Mouse (Mus musculus) lung, postnatal 0 days (tissue): ENCODE measurements around the gene Mon1a. TPM values are rescaled to one million over a fixed set of nuclear protein-coding genes. Genes with fewer than 3 reads are reported as not detected.

Source experiments
- ATAC-seq: fragments of 200-750 bp; cut with Nextera tagmentation; 2 replicates; pipeline ENCODE4 v1.8.0; 2017; ENCODE audit warnings: moderate library complexity
- DNase-seq: peaks from one replicate; pipeline ENCODE4 v3.0.0-alpha.2; 2016; ENCODE audit warnings: low spot score
- H3K27ac ChIP-seq: fragments of 300-500 bp; sonication (generic); 2 replicates; pipeline ENCODE4 v1.5.1; 2014; ENCODE audit warnings: antibody characterized with exemption, mild to moderate bottlenecking, low read length, mixed read lengths
- H3K27me3 ChIP-seq: fragments of 300-500 bp; sonication (generic); replicated peaks from 2 replicates; pipeline ENCODE4 v1.6.1; 2014; ENCODE audit warnings: low read length, mixed read lengths; ENCODE audit not compliant: insufficient read depth
- H3K36me3 ChIP-seq: fragments of 300-500 bp; sonication (generic); 2 replicates; pipeline ENCODE4 v1.6.1; 2014; ENCODE audit warnings: low read length, mixed read lengths; ENCODE audit not compliant: insufficient read depth
- H3K4me1 ChIP-seq: fragments of 300-500 bp; sonication (generic); 2 replicates; pipeline ENCODE4 v1.6.1; 2014; ENCODE audit warnings: antibody characterized with exemption, low read depth, low read length, mixed read lengths; ENCODE audit not compliant: insufficient read depth
- H3K4me2 ChIP-seq: fragments of 300-500 bp; sonication (generic); replicated peaks from 2 replicates; pipeline ENCODE4 v1.6.1; 2014; ENCODE audit warnings: low read depth, mild to moderate bottlenecking, low read length, moderate library complexity, mixed read lengths
- H3K4me3 ChIP-seq: fragments of 300-500 bp; sonication (generic); 2 replicates; pipeline ENCODE4 v1.5.1; 2014; ENCODE audit warnings: low read depth, low read length
- H3K9ac ChIP-seq: fragments of 300-500 bp; sonication (generic); replicated peaks from 2 replicates; pipeline ENCODE4 v1.6.1; 2014; ENCODE audit warnings: low read depth, mild to moderate bottlenecking
- H3K9me3 ChIP-seq: fragments of 300-500 bp; sonication (generic); 2 replicates; pipeline ENCODE4 v1.6.1; 2016; ENCODE audit warnings: low read length, mixed read lengths
- CTCF ChIP-seq: IDR thresholded peaks from 2 replicates; pipeline ENCODE4 v1.5.1; 2016; ENCODE audit warnings: antibody characterized with exemption, mild to moderate bottlenecking
- EP300 ChIP-seq: IDR thresholded peaks from 2 replicates; pipeline ENCODE4 v1.6.1; 2016; ENCODE audit warnings: antibody characterized with exemption, mild to moderate bottlenecking, control low read depth
- WGBS: fragments of 180-500 bp; shearing (Covaris S2); extraction: QIAGEN DNeasy Blood & Tissue Kit; methylation state at CpG from one replicate; pipeline ENCODE4 v1.1.7; 2014; 5-methylcytosine and 5-hydroxymethylcytosine counted together
- polyA plus RNA-seq: library from polyadenylated mRNA; unstranded; fragments of >200 nt; fragmentation: Nextera tagmentation; extraction: Ambion mirVana; gene quantifications from 2 replicates; pipeline ENCODE4 v1.2.1, GENCODE M21; 2015

Mon1a gene
- polyA plus RNA-seq, 1 experiment from 2014 or later, result 12.3 TPM

DNA sequence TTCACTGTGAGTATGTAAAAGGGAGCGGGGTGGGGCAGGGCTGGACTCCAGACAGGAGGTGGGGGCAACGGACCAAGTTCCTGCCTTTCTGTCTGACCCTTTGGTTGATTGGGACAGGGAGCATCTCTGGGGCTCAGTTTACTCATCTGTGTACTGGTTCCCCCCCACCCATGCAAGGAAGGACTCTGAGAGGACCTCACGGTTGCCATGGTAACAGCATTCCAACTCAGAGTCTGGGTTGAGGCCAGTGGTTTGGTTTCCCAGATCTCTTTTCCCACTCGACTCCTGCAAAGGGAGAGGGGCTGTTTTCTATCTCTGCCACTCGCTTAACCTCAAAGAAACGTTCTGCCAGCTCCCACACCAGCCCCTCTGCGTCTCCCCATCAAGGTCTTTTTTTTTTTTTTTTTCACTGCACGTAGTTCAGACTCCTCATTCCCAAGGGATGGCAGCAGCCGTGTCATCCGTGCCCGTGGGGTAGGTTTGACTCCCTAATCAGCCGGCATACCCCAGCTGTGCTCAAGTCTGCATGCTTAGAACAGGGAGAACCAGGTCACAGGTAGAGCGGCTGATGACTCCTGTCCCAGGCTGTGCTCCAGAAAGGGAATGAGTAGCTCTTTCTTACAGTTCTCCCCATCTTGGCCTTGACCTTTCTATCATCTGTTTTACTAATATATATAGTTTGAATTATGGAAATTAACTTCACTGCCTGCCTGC lies 30.1 kb downstream of the Mon1a start:
- H3K4me1 ChIP-seq, result no peaks in the 10 kb centered on the region
- no peak overlapping the region for H3K27ac ChIP-seq
- ATAC-seq, result peak; percentile 21; the same call in 1 of the 2 replicates
- DNase-seq, result peak; percentile 34
- H3K36me3 ChIP-seq, result no peaks in the 10 kb centered on the region
- H3K9ac ChIP-seq, result no peak overlapping the region
- no peaks in the 10 kb centered on the region for H3K27me3 ChIP-seq
- no peak overlapping the region for H3K4me3 ChIP-seq
- TF ChIP-seq CTCF (no peak), EP300 (no peak)
- 31% methylated on average over 13 of the region's 13 CpGs for WGBS
- no peak overlapping the region for H3K4me2 ChIP-seq
- no peaks in the 10 kb centered on the region for H3K9me3 ChIP-seq

- DNase-seq (no peak), ATAC-seq (no peak)
- Histone ChIP-seq H3K9ac (no peak overlapping the region), H3K36me3 (no peaks in the 10 kb centered on the region), H3K4me3 (no peak overlapping the region), H3K27ac (no peak overlapping the region), H3K9me3 (no peaks in the 10 kb centered on the region), H3K4me2 (no peak overlapping the region), H3K4me1 (no peaks in the 10 kb centered on the region), H3K27me3 (no peaks in the 10 kb centered on the region)
- no peak for TF ChIP-seq CTCF
- no peak for TF ChIP-seq EP300
- 75% methylated on average over 6 of the region's 6 CpGs for WGBS
These were observed 30.9 kb downstream of the Mon1a start for GRCm38 (mm10) chr9:107918884-107919283.

- Histone ChIP-seq H3K9ac (no peak overlapping the region), H3K27ac (no peak overlapping the region), H3K4me2 (no peak overlapping the region), H3K9me3 (no peaks in the 10 kb centered on the region), H3K4me1 (no peaks in the 10 kb centered on the region), H3K4me3 (no peak overlapping the region), H3K36me3 (no peaks in the 10 kb centered on the region), H3K27me3 (no peaks in the 10 kb centered on the region)
- no peak for ATAC-seq
- no peak for TF ChIP-seq EP300
- TF ChIP-seq CTCF, result no peak
- 73% methylated on average over 5 of the region's 5 CpGs for WGBS
- no peak for DNase-seq
These were observed 31.5 kb downstream of the Mon1a start for GRCm38 (mm10) chr9:107919441-107919840.

- H3K4me3 ChIP-seq, result no peak overlapping the region
- WGBS, result 30% methylated on average over 7 of the region's 7 CpGs
- H3K36me3 ChIP-seq, result no peaks in the 10 kb centered on the region
- H3K4me2 ChIP-seq, result no peak overlapping the region
- H3K9me3 ChIP-seq, result no peaks in the 10 kb centered on the region
- ATAC-seq (no peak), DNase-seq (peak; percentile 33)
- TF ChIP-seq CTCF (peak; percentile 76), EP300 (no peak)
- H3K27ac ChIP-seq, result no peak overlapping the region
- no peaks in the 10 kb centered on the region for H3K27me3 ChIP-seq
- H3K9ac ChIP-seq, result no peak overlapping the region
- no peaks in the 10 kb centered on the region; the same call in 1 of the 2 replicates for H3K4me1 ChIP-seq
These were observed 35.1 kb downstream of the Mon1a start for GRCm38 (mm10) chr9:107923021-107923420.

DNA sequence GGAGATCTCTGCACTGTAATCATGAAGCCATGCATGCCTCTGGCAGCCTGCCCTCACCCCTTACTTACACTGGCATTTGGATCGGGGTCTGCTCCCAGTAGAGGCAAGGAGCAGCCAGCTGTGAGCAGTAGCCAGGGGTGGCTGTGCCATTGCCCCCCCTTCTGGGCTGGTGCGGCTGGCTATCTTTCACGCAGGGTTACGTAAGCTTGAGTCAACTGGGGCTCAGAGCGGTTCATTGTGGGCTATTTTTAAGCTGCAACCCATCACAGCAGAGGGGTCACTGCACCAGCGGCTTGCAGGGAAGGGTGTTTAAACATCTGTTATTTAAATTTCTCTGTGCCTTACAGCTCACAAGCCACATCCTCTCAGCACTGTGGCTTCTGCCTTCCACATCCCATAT lies 36.0 kb downstream of the Mon1a start:
- no peak for TF ChIP-seq EP300
- no peak for TF ChIP-seq CTCF
- H3K36me3 ChIP-seq, result no peaks in the 10 kb centered on the region
- H3K4me2 ChIP-seq, result no peak overlapping the region
- no peak overlapping the region for H3K9ac ChIP-seq
- H3K27ac ChIP-seq, result no peak overlapping the region
- no peaks in the 10 kb centered on the region; the same call in 1 of the 2 replicates for H3K4me1 ChIP-seq
- WGBS, result 22% methylated on average over 6 of the region's 6 CpGs
- H3K4me3 ChIP-seq, result no peak overlapping the region
- peak; percentile 39 for DNase-seq
- ATAC-seq, result peak; percentile 41; the same call in 1 of the 2 replicates
- no peaks in the 10 kb centered on the region for H3K27me3 ChIP-seq
- H3K9me3 ChIP-seq, result no peaks in the 10 kb centered on the region

GRCm38 (mm10) chr9:107925251-107925650 lies 37.3 kb downstream of the Mon1a start:
- no peak overlapping the region for H3K4me3 ChIP-seq
- H3K9ac ChIP-seq, result no peak overlapping the region
- WGBS, result 27% methylated on average over 3 of the region's 3 CpGs
- ATAC-seq, result no peak
- DNase-seq, result no peak
- no peak overlapping the region for H3K27ac ChIP-seq
- no peaks in the 10 kb centered on the region; the same call in 1 of the 2 replicates for H3K4me1 ChIP-seq
- no peaks in the 10 kb centered on the region for H3K27me3 ChIP-seq
- H3K36me3 ChIP-seq, result no peaks in the 10 kb centered on the region
- no peaks in the 10 kb centered on the region for H3K9me3 ChIP-seq
- no peak overlapping the region for H3K4me2 ChIP-seq
- no peak for TF ChIP-seq CTCF
- TF ChIP-seq EP300, result no peak
